Mouse (Mus musculus): ENCODE measurements around the gene Zmiz1. TPM values are rescaled to one million over a fixed set of nuclear protein-coding genes. Genes with fewer than 3 reads are reported as not detected.

The Zmiz1 gene
- polyA plus RNA-seq, 1 experiment from 2014 or later: 6.1 TPM

DNA sequence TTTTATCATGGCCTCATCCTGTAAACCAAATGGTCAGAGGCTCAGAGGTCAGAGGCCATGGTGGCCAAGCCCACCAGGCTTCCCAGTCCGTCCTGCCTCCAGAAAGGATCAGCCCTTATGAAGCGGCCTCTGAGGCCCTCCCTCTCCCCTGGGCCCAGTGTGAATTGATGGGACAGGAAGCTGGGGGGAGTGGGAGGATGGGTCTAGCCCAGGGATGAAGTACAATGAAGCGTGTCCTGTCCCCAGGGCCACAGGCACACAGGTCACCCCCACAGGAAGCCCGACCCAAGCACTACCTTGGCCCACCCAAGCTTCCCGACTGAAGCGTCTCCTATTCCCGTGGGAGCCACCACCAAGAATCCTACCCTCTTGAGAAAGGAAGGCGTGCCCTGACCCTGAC lies 66.7 kb downstream of the Zmiz1 start:
- ATAC-seq (ENCODE audit: low read depth): no peak
- H3K27ac ChIP-seq (ENCODE audit: low read length): peak overlapping the region; percentile 33
- H3K9me3 ChIP-seq (replicated peaks; ENCODE audit: control insufficient read depth, low read length): no peaks in the 10 kb centered on the region
- no peak overlapping the region for H3K4me2 ChIP-seq (ENCODE audit: low read depth, low read length)
- no peaks in the 10 kb centered on the region for H3K36me3 ChIP-seq (ENCODE audit: control insufficient read depth, insufficient read depth)
- no peaks in the 10 kb centered on the region for H3K27me3 ChIP-seq (ENCODE audit: control insufficient read depth, insufficient read depth, low read depth, low read length)
- H3K4me1 ChIP-seq (ENCODE audit: control insufficient read depth, low read depth, low read length): peaks cover 73% of the 10 kb centered on the region
- H3K4me3 ChIP-seq (ENCODE audit: low read depth, low read length): no peak overlapping the region
- 82% methylated on average over 8 of the region's 8 CpGs for WGBS (ENCODE audit: insufficient replicate concordance)
- H3K9ac ChIP-seq (ENCODE audit: low read depth, low read length): peak overlapping the region; percentile 20; the same call in 1 of the 2 replicates

DNA sequence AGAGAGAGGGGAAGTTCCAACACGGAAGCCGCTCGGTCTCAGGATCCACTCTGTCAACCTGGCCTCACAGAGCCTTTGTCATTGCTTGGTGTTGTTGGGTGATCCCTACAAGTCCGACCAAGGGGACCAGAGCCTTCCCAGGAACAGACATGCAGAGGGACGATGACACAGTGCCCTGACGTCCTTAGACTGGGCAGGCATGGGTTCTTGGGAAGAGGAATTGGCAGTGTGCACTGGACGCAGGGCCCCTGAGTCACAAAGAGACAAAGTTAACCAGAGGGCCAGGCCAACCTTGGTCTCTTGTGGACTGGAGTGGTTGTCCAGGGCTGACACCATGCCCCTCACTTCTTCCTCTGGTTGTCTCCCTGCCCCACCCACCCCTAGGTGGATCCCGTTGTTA lies 67.9 kb downstream of the Zmiz1 start:
- Histone ChIP-seq H3K36me3 (ENCODE audit: control insufficient read depth, insufficient read depth) (no peaks in the 10 kb centered on the region), H3K4me3 (ENCODE audit: low read depth, low read length) (no peak overlapping the region), H3K4me1 (ENCODE audit: control insufficient read depth, low read depth, low read length) (peaks cover 64% of the 10 kb centered on the region), H3K27me3 (ENCODE audit: control insufficient read depth, insufficient read depth, low read depth, low read length) (no peaks in the 10 kb centered on the region), H3K9ac (ENCODE audit: low read depth, low read length) (no peak overlapping the region), H3K9me3 (replicated peaks; ENCODE audit: control insufficient read depth, low read length) (no peaks in the 10 kb centered on the region), H3K4me2 (ENCODE audit: low read depth, low read length) (no peak overlapping the region), H3K27ac (ENCODE audit: low read length) (peak overlapping the region; percentile 78)
- 73% methylated on average over 8 of the region's 8 CpGs for WGBS (ENCODE audit: insufficient replicate concordance)
- no peak for ATAC-seq (ENCODE audit: low read depth)

DNA sequence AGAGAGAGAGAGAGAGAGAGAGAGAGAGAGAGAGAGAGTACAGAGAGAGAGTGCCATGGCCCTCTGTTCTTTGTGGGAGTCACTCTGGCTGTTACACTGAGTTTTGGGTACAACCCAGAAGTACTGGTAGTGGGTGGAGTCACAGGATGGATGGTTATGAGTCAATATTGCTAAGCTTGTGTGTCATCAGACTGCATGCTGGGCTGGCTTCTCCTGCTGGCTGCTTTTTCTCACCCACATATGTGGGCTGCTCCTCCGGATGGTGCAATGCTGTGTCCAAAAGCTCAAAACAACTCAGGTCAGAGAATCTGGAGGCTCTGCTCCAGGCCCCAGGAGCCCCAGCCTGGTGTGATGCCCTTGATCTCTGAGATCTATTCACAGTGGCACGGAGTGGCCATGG lies 68.3 kb downstream of the Zmiz1 start:
- ATAC-seq (ENCODE audit: low read depth): peak; percentile 16
- H3K36me3 ChIP-seq (ENCODE audit: control insufficient read depth, insufficient read depth): no peaks in the 10 kb centered on the region
- no peaks in the 10 kb centered on the region for H3K9me3 ChIP-seq (replicated peaks; ENCODE audit: control insufficient read depth, low read length)
- no peaks in the 10 kb centered on the region for H3K27me3 ChIP-seq (ENCODE audit: control insufficient read depth, insufficient read depth, low read depth, low read length)
- no peak overlapping the region for H3K4me3 ChIP-seq (ENCODE audit: low read depth, low read length)
- peak overlapping the region; percentile 78 for H3K27ac ChIP-seq (ENCODE audit: low read length)
- H3K9ac ChIP-seq (ENCODE audit: low read depth, low read length): no peak overlapping the region
- peaks cover 62% of the 10 kb centered on the region for H3K4me1 ChIP-seq (ENCODE audit: control insufficient read depth, low read depth, low read length)
- H3K4me2 ChIP-seq (ENCODE audit: low read depth, low read length): no peak overlapping the region
- WGBS (ENCODE audit: insufficient replicate concordance): 68% methylated on average over 2 of the region's 2 CpGs

DNA sequence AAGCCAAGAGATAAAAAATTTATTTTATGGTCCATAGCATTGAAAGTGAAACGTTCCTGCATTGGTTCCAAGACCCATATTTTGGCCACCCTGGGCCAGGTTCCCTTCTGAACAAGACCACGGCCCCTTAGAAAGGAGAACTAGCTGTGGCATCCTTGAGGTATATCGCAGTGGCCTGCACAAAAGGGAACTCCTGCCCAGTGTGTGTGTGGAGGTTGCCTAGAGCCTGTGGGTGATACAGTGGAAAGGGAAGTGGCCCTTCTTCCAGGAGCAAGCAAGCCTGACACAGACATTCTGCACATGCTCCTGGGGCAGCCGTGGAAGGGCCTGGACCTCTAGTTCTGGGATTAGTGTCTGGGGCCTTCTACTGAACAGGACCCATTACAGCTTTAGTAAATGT lies 71.4 kb downstream of the Zmiz1 start:
- H3K4me3 ChIP-seq (ENCODE audit: low read depth, low read length): no peak overlapping the region
- H3K4me1 ChIP-seq (ENCODE audit: control insufficient read depth, low read depth, low read length): peaks cover 62% of the 10 kb centered on the region
- no peaks in the 10 kb centered on the region for H3K9me3 ChIP-seq (replicated peaks; ENCODE audit: control insufficient read depth, low read length)
- no peak overlapping the region for H3K27ac ChIP-seq (ENCODE audit: low read length)
- no peak overlapping the region for H3K9ac ChIP-seq (ENCODE audit: low read depth, low read length)
- no peaks in the 10 kb centered on the region for H3K27me3 ChIP-seq (ENCODE audit: control insufficient read depth, insufficient read depth, low read depth, low read length)
- WGBS (ENCODE audit: insufficient replicate concordance): 47% methylated on average over 4 of the region's 4 CpGs
- H3K4me2 ChIP-seq (ENCODE audit: low read depth, low read length): no peak overlapping the region
- no peak for ATAC-seq (ENCODE audit: low read depth)
- no peaks in the 10 kb centered on the region for H3K36me3 ChIP-seq (ENCODE audit: control insufficient read depth, insufficient read depth)

DNA sequence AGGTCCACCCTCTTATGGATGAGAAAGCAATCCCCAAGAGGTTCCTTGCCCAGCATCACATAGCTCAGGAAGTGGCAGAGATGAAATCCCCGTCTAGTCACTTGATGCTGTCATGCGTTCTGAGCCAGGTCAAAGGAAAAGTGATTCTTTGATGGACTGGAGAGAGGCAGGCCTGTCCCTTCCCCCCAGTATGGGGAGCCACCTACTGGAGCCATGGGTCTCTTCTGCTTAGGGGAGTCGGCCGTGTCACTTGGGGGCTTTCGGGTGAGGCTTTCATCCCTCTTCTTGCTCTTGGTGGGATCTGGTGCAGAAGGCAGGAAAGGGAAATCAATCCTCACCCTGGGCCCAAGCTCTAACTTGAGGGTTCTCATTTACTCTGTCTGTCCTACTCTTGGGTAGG lies 71.8 kb downstream of the Zmiz1 start:
- Histone ChIP-seq H3K27ac (ENCODE audit: low read length) (no peak overlapping the region), H3K4me1 (ENCODE audit: control insufficient read depth, low read depth, low read length) (peaks cover 62% of the 10 kb centered on the region), H3K9me3 (replicated peaks; ENCODE audit: control insufficient read depth, low read length) (no peaks in the 10 kb centered on the region), H3K36me3 (ENCODE audit: control insufficient read depth, insufficient read depth) (no peaks in the 10 kb centered on the region), H3K9ac (ENCODE audit: low read depth, low read length) (no peak overlapping the region), H3K27me3 (ENCODE audit: control insufficient read depth, insufficient read depth, low read depth, low read length) (no peaks in the 10 kb centered on the region), H3K4me2 (ENCODE audit: low read depth, low read length) (no peak overlapping the region), H3K4me3 (ENCODE audit: low read depth, low read length) (no peak overlapping the region)
- ATAC-seq (ENCODE audit: low read depth): no peak
- 54% methylated on average over 5 of the region's 5 CpGs for WGBS (ENCODE audit: insufficient replicate concordance)

- Histone ChIP-seq H3K27me3 (ENCODE audit: control insufficient read depth, insufficient read depth, low read depth, low read length) (no peaks in the 10 kb centered on the region), H3K27ac (ENCODE audit: low read length) (peak overlapping the region; percentile 73), H3K4me3 (ENCODE audit: low read depth, low read length) (no peak overlapping the region), H3K9ac (ENCODE audit: low read depth, low read length) (0 out of 2 replicates have a peak overlapping the region, but pooled peaks have one; percentile 13), H3K36me3 (ENCODE audit: control insufficient read depth, insufficient read depth) (no peaks in the 10 kb centered on the region), H3K4me2 (ENCODE audit: low read depth, low read length) (no peak overlapping the region), H3K4me1 (ENCODE audit: control insufficient read depth, low read depth, low read length) (peaks cover 55% of the 10 kb centered on the region), H3K9me3 (replicated peaks; ENCODE audit: control insufficient read depth, low read length) (no peaks in the 10 kb centered on the region)
- 49% methylated on average over 3 of the region's 3 CpGs for WGBS (ENCODE audit: insufficient replicate concordance)
- peak; percentile 54 for ATAC-seq (ENCODE audit: low read depth)
Observed at GRCm38 (mm10) chr14:25533010-25533409, 74.0 kb downstream of the Zmiz1 start.

DNA sequence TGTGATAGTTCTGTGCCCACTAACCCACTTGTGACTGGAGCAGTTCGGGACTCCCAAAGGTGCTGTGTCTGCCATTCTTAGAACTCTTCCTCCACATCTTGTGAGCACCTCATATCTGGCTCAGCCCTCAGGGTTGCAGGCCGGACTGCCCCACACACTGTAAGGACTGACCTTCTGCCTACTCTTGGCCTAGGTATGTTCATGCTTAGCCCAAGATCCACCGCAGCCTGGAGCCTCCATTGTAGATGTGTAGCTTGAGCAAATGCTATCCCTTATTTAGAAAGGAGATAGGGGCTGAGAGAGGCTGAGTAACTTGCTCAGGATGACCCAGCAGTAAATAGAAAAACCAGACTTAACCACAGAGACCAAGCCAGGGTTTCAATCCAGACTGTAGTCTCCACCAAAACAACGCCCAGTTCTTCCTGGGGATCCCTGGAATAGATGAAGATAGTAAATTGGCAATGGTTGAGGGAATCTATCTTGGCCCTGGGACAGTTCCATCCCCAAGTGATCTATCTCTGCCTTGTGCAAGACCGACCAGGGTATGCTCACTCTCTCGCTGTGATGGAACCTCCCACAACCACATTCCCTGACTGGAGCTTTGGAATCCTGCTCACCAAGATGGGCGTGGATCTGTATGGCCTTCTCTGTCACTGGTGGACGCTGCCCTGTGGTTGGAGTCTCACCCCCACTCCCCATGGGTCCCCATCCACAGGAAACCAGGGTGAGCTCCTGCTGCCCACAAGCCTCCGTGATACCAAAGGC lies 74.8 kb downstream of the Zmiz1 start:
- Histone ChIP-seq H3K27ac (ENCODE audit: low read length) (peak overlapping the region; percentile 6; the same call in 1 of the 2 replicates), H3K4me2 (ENCODE audit: low read depth, low read length) (no peak overlapping the region), H3K27me3 (ENCODE audit: control insufficient read depth, insufficient read depth, low read depth, low read length) (no peaks in the 10 kb centered on the region), H3K9ac (ENCODE audit: low read depth, low read length) (no peak overlapping the region), H3K4me3 (ENCODE audit: low read depth, low read length) (no peak overlapping the region), H3K9me3 (replicated peaks; ENCODE audit: control insufficient read depth, low read length) (no peaks in the 10 kb centered on the region), H3K4me1 (ENCODE audit: control insufficient read depth, low read depth, low read length) (peaks cover 51% of the 10 kb centered on the region), H3K36me3 (ENCODE audit: control insufficient read depth, insufficient read depth) (no peaks in the 10 kb centered on the region)
- no peak for ATAC-seq (ENCODE audit: low read depth)
- WGBS (ENCODE audit: insufficient replicate concordance): 37% methylated on average over 9 of the region's 9 CpGs

DNA sequence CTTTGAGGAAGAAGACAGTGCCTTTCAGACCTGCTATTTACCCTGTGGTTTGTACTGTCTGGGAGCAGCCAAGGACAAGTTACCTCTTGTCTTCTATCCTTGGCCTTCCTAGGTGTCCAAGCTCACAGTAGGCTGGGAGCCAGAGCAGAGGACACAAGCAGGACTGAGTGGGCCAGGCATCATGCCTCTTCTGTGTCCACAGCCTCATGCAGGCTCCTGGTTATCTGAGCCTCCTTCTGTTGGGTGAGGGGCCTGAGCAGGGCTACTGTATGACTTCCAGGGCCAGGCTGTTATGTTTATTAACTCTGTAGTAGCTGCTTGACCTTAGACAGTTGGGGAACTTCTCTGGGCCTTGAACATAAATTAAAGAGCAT lies 75.4 kb downstream of the Zmiz1 start:
- H3K4me3 ChIP-seq (ENCODE audit: low read depth, low read length): no peak overlapping the region
- peaks cover 51% of the 10 kb centered on the region for H3K4me1 ChIP-seq (ENCODE audit: control insufficient read depth, low read depth, low read length)
- H3K9ac ChIP-seq (ENCODE audit: low read depth, low read length): peak overlapping the region; percentile 35
- ATAC-seq (ENCODE audit: low read depth): peak; percentile 20; the same call in 1 of the 2 replicates
- H3K27ac ChIP-seq (ENCODE audit: low read length): peak overlapping the region; percentile 6; the same call in 1 of the 2 replicates
- H3K4me2 ChIP-seq (ENCODE audit: low read depth, low read length): no peak overlapping the region
- H3K9me3 ChIP-seq (replicated peaks; ENCODE audit: control insufficient read depth, low read length): no peaks in the 10 kb centered on the region
- H3K36me3 ChIP-seq (ENCODE audit: control insufficient read depth, insufficient read depth): no peaks in the 10 kb centered on the region
- no peaks in the 10 kb centered on the region for H3K27me3 ChIP-seq (ENCODE audit: control insufficient read depth, insufficient read depth, low read depth, low read length)

DNA sequence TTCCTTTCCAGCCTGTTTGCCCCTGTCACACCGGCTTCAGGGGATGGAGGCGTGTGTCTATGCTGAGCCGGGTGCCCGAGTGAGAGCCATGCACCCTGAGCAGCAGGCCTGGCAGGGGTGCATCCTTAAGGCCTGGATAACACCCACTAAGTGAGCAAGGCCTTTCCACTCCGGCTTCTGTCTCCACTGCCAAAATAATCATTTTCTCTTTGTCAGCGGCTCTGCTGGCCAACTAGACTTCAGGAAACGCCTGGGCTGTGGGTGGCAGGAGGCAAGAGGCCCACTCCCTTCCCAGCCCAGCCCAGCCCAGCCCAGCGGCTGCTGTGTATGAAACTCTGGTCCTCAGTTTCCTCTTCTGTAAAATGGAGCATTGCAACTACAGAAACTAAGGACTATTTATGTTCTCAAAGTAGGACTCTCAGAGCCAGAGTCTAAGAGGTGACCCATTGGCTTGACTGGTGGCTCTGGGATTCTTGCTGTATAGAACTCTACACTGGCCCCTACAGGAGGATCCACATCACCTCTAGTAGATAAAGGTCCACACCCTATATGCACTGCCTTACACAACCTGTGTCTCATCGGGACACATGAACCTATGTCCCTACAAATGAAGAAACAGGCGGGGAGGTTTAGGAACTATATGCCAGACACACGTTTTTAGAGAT lies 76.1 kb downstream of the Zmiz1 start:
- 0 out of 2 replicates have a peak, but pooled peaks have one; percentile 45 for ATAC-seq (ENCODE audit: low read depth)
- Histone ChIP-seq H3K9me3 (replicated peaks; ENCODE audit: control insufficient read depth, low read length) (no peaks in the 10 kb centered on the region), H3K27me3 (ENCODE audit: control insufficient read depth, insufficient read depth, low read depth, low read length) (no peaks in the 10 kb centered on the region), H3K4me2 (ENCODE audit: low read depth, low read length) (no peak overlapping the region), H3K4me1 (ENCODE audit: control insufficient read depth, low read depth, low read length) (peaks cover 51% of the 10 kb centered on the region), H3K36me3 (ENCODE audit: control insufficient read depth, insufficient read depth) (no peaks in the 10 kb centered on the region), H3K4me3 (ENCODE audit: low read depth, low read length) (no peak overlapping the region), H3K9ac (ENCODE audit: low read depth, low read length) (peak overlapping the region; percentile 35), H3K27ac (ENCODE audit: low read length) (peak overlapping the region; percentile 6; the same call in 1 of the 2 replicates)
- WGBS (ENCODE audit: insufficient replicate concordance): 29% methylated on average over 11 of the region's 11 CpGs

Measured in liver, embryonic 16.5 days (tissue).